Mouse (Mus musculus) MEL-GATA-1-ER (cell line): ENCODE results near the gene Gkn3.

Experiments
- DNase-seq: peaks from one replicate; pipeline ENCODE4 v3.0.0-alpha.2; 2012; ENCODE audit warnings: low read depth; ENCODE audit errors: extremely low read depth

The Gkn3 gene

DNA sequence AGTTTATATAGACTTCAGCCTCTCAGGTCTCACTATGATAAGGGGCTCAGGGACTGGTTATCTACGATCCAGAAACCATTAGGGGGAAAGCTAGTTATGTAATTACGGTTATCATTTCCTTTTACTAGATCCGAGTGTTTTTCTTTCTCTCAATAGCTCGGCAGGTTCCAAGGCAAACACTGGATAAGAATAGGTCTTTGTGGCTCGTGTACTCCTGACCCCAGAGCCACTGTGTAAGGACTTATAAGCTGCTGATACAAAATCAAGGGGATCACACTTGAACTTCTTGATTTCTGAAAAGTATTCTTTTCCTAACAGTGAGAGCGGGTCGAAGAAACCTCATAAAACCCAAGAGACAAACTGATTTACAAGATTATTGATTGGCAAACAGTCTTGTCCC is at the start of gene Gkn3:
Gene Gkn3 (minus strand): TSS at position 59 of the 400 bp plus-strand sequence.
- DNase-seq: peak; percentile 31

DNA sequence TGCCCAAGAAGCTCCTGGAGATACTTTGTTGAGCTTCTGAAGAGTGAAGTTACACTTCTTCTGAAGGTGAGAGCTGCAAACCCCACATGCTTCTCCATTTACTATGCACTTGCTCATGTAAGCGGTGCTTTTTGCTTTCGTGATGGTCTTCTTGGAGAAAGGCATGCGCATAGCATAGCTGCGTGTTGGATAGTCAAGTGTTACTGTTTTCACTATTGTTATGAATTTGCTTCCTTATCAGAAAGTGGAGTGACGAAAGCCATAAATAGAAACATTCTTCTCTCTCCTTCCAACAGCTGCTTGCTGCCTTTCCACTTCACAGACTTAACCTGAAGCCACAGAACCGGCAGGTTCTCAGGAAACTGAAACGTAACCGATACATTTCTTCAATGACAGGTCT is 48.0 kb upstream of the Gkn3 start:
- DNase-seq: no peak

DNA sequence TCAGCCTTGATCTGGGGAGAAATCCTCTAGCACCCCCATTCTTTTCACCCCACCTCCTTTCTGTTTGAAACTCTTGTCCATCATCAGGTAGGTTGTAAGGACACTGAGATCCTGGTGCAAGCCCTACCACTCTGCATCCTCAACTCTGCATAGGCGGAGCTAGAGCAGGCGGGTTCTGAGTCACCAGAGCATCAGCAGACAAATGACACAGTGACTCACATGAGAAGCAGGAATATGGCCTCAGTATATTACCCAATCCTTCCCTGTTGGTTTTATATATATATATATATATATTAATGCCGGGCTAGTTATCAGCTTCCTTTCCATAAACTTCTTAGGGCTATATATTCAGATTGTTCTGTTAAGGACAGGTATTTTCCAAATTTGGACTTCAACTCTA is 47.1 kb upstream of the Gkn3 start:
- DNase-seq: no peak

DNA sequence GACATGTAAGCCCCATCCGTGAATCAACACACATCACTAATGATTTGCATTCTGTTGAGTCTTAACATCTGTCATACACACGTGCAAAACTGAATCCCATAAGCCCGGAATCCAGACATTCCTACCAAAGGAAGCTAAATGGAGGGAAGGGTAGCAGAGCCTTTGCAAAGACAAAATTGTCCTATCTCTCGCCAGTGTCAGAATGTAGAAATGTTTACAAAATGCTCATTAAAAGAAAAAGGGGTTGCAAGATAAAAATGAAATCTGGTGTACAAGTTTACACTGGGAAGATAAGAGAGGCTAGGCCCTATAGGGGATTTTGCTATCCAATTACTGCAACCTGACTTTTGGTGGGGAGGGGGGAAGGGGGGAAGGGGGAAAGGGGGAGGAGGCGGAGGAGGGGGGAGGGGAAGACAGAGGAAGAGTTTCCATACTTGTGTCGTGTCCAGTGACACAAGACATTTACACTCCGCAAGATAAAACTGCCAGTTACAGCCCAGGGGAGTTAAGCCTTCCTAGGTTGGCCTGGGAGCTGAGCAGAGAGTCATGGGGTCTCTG is 39.8 kb upstream of the Gkn3 start, which contains the start of gene Bmp10:
Gene Bmp10 (plus strand): TSS at position 508 of the 558 bp plus-strand sequence.
- DNase-seq: no peak

DNA sequence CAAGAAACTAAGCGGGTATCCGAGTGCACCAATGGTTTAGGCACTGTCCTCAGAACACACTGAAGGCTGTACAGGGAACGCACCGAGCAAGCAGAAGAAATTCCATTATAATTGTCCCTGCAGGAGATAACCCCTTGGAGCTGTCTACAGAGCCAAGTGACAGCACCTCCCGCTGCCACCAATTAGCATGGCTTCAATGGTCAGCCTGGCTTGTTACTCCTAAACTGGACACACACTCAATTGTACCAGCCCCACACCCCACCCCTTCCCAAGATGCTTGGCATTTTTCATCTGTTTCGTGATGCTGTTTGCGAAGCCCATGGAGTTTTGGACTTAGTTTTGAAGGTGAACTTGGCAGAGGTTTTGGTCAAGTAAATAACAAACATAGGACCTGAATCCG is 38.9 kb upstream of the Gkn3 start:
- no peak for DNase-seq

DNA sequence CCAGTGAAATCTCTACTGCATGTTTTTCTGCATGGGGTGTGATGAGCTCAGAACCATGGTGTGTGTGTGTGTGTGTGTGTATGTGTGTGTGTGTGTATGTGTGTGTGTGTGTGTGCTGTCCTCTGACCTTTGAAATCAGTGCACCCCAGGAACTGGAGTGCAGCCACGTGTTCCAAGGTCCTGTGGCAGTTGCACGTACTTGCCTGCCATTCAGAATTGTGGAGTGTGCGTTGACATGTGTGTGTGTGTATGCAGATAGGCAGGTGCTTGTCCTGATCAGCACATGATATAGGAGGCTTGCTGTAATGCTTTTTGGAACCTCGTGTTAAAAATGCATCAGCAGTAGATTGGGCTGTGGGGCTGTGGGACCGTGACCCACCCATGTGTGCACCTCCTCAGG is 38.2 kb upstream of the Gkn3 start:
- no peak for DNase-seq

DNA sequence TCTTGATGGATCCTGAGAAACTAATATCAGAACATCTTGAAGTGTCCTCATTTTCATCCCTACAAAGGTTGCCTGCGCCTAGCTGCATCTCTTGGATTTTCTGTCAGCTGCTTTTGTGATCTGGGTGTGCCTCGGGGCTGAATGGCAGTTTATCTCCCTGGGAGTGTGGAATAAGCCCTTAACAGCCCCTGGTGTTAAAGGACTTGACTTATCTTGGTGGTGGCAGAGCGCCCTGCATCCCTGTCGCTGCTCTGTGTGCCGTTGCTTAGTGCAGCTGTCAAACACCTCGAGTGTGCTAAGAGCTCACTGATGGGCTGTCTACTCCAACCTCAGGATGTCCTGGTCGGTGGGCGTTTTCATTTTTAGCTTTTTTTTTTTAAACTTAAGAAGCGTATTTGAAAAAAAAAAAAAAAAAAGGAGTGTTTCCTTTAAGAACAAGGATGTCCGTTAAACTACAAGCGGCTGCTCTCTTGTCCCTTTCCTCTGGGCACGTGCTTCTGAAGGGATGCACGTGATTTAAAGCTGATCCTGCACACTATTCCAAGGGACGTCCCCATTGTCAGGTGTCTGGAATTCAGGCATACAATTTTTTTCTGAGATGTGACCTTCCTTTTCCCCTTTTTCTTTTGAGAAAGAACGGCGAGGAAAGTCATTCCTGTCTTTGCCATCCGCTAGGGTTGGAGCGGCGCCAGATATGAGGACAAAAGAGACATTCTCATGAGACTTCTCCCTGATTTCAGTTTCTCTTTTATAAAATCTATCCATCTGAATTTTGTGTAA is 35.5 kb upstream of the Gkn3 start:
- peak; percentile 75 for DNase-seq

DNA sequence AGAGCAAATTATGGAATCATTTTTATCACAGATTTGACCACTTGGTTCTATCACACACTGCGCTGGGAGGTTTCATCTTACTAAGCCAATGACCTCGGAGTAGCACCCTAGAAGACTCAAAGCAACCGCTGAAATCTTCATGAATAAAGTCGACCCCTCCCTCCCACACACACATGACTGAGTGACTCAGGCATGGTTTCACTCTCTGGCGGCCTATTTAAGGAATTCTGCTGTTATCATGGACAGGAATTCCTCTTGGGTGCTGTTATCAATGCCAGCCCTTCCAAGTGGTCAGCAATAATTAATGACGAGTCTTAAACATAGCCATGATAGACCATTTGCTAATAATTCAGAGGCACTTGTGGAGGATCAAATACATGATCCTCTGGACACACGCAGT is 33.6 kb upstream of the Gkn3 start:
- DNase-seq: no peak

DNA sequence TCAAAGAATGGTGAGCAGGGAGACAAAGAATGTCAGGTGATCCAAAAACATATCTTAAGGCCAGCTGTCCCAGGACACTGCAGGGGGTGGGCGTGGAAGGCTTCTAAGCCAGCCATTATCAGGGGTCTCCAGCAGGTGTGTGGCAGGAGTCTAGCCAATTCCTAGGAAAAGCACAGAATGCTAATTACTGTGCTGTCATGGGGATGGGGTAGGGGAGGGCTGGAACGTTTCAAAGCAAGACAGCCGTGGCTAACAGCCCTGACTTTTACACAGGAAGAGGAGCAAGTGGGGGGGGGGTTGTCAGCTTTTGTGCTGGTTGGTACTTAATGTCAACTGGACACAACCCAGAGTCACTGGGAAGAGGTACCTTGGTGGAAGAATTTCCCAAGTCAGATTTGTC is 23.3 kb upstream of the Gkn3 start:
- no peak for DNase-seq

DNA sequence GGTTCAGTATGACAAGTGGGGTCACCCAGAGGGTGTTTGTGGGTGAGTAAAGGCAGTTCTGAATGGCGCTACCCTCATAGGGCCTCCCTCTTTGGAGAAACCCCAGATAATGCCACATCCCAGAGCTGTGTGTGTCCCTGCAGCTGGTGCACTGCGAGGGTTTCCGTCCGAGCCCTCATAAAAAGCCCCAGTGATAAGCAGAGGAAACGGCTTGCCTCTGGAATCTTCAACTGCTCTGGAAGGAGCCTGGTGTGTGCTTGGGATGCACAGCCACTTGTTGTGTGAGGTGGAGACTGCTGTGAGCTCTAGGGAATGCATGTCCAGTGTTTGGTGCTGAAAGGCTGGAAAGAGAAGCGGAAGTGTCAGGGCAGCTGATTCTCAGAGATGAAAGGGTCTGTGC is 12.7 kb upstream of the Gkn3 start:
- no peak for DNase-seq

DNA sequence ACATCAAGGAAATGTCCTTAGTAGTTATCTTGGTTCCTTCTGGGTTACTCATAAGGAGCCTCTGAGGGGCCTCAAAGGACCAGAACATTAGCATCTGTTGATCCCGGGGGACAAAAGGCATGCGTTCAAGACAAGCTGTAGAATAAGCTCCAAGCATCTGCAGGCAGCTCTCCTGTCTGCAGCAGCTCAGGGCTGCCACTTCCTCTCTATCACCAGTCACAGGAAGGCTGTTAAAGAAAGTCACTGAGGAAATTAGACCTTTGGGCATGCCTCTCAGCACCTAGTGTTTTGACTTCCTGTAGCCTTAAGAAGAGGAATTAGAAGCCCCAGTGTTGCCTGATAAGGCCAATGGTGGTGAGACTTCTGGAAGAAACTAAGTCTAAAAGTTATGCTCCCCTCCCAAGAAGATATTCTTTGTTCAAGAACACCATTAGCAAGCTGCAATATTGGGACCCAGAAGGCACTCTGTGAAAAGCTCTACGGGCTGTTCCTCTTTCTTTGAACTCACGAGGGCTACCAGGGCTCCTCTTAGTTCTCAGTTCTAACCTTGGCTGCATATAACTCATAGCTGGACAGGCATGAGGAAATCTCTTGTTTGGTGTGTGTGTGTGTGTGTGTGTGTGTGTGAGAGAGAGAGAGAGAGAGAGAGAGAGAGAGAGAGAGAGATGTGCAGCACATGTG is 11.3 kb upstream of the Gkn3 start:
- DNase-seq: peak; percentile 89

DNA sequence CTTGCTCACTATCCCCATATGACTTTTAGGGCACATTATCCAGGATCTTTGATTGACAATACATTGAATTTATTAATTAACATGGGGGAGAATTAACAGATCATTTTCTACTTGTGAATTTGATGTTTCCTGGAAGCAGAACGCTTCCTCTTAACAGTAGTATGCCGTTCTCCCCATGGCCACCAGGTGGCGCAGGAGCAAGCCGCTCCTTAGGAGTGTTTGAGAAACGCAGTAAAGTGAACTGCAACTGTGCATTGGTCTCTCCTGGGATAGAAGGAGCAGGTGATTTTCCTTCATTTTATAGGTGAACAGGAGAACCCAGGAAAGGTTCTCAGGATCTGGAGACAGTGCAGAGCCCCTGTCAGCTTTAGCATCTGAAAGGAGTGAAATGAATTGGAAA is 10.4 kb upstream of the Gkn3 start:
- DNase-seq: peak; percentile 72

DNA sequence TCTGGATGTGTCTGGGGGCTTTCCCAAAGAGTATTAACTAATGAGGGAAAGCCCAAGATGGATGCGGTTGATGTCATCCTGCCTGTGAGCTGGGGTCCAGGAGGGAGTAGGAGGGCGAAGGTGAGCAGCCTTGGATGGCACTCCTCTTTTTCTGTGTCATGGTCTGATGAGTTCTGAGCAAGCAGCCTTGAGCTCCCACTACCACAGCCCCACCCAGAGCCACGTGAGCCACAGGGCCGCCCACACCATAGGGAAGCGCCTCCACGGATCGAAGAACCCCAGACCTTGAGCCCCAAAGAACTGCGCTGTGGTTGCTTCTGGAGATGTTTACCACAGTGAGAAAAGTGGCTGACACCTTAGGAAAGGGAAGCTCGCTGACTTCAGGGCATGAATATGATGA is 6.0 kb upstream of the Gkn3 start:
- DNase-seq: no peak

DNA sequence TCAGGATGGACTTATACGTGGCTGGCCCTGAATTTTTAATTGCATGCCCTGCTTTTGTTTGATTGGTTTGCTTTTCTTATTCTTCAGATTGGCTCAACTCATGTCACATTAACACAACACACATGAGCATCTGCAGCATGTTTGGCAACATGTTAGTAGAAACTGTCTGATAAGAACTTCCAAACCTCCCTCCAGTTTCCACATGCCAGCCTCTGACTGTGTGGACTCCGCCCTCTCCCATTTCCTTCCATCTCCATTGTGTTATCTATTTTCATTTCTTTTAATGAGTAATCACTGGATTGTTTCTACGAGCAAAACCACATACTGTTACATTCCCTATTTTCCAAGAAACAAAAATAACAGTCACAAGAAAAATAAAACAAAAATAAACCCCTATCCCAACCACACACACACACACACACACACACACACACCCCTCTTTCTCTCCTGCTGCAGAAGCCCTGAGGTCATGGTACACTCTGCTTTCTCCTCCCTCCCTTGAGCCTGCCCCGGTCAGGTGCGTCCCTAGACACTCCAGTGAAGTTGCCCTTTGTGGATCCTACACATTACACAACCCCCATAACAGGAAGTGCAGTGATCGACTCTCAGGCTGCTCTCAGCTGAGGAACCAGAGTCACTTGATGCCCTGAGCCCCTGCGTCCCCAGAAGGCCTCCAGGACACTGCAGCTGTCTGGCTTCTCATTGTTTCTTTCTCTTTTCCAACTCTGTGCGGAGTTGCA is 4.9 kb upstream of the Gkn3 start:
- DNase-seq: no peak

DNA sequence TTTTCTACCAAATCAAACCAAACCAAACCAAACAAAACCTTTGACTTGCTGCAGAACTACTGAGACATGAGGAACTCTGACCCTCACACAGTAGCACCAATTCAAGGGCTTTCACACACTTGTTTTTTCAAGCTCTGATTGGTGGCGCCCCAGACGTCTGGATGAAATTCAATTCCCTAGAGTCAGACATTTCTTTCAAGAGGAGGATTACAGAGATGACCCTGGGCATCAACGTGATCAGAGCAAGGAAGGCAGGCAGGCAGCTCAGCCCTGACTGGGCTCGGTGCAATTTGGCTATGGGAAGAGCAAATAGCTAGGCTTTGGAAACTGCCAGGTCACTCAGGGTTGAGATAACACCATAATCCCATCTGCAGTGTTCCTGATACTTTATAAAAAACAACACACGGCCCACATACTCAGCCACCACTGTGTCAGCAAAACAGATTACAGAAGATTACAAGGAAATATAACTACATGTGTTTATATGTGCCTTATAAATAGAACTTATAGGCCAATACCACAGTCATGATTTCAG is 787 bp upstream of the Gkn3 start:
- DNase-seq: no peak

DNA sequence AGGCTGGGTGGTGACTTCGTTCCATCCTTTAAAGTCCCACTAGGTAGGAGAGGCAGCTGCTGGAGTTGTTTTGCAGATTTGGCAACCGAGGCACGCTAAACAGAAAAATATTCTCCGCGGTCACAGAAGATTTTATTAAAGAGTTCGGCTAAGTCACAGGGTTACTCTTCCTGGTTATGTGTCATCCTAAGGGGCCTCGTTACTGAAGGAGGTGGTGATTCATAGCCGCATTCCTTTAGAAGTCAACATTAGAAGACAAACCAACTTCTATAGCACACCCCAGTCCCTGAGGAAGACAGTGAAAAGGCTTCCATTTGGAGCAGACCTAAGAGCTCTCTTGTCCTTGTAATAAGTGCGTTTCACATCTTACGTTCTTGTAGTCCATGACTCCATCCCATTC is 2.1 kb downstream of the Gkn3 start:
- DNase-seq: no peak

DNA sequence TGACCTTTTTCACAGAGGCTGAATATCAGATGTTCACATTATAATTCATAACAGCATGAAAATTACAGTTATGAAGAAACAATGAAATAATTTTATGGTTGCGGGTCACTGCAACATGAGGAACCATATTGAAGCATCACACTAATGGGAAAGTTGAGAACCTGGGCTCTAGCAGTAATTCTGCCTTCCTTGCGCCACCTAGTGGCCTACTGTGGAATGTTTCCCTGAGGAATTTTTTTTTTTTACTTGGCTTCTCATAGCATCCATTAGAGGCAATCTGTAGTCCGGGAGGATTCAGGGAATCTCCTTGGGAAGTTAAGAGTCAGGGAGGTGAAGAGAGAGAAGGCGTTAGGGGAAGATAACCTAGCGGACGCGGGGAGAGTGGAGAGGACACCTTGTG is 2.5 kb downstream of the Gkn3 start:
- DNase-seq: no peak

DNA sequence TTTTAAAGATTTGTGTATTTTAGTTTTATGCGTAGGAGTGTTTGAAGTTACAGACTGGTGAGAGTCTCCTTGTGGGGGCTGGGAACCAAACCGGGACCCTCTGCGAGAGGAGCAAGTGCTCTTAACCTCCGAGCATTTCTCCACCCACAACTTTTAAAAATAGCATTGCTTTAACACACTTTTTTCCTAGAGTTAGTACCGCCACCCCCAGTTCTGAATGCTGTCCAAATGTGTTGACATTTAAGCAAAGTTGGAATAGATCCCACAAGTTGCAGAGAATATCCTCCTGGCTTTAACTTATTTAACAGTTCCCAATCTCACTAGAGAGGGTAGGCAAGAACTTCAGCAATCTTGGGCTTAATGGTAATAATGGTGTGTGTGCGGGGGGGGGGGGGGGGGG is 4.0 kb downstream of the Gkn3 start:
- DNase-seq: no peak

DNA sequence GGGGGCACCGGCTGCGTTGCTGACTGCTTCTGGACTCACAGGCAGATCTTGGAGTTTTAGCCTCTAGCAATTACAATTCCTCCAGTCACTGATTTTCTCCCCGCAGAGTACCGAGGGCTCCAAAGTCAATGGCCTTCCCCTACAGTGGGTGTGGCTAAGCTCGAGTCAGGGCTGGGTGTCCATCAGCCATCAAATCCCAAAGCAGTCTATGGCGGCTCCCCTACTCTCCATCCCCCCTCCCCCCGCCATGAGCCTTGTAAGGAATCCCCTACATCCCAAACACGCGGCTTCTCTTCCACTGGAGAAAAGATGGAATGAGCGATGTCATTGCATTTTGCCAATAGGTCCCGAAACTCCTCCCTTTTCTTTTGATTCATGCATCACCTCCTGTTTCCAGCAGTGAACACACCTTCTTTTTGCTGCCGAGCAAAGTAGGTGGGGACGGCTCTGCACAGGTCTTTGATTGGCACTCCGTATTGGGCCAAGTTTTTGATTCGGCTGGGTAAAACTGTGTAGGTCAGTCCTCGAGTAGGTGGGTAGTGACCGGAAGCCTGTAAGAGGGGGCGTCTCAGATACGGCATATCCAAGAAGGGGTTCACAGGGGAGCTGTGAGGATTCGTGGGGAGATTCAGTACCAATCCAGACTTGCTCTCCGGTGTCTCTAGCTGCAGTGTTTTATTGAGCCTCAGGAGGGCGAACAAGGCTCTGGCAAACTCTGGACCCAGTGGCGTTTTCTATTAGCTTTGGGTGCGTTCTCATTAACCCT is 4.6 kb downstream of the Gkn3 start:
- no peak for DNase-seq

DNA sequence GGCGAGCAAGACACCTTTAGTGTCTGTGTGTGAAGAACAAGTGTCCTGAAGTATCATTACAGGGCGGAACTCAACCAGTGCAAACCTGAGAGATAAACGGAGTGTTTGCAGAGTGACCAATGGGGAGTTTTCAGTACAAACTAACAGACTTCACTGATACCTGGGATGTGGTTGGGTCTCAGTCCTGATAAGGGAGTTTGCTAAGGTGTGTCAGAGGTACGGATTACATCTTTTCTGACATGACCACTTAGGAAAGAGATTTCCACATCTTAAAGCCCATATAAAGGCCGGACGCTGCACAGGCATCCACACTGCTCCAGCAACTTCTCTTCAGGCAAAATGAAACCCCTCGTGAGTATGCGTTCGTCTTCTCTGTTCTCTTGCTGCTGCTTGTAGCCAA is 15.7 kb downstream of the Gkn3 start, which contains the start of gene Gkn2:
Gene Gkn2 (plus strand): TSS at position 301 of the 400 bp plus-strand sequence.
- no peak for DNase-seq

DNA sequence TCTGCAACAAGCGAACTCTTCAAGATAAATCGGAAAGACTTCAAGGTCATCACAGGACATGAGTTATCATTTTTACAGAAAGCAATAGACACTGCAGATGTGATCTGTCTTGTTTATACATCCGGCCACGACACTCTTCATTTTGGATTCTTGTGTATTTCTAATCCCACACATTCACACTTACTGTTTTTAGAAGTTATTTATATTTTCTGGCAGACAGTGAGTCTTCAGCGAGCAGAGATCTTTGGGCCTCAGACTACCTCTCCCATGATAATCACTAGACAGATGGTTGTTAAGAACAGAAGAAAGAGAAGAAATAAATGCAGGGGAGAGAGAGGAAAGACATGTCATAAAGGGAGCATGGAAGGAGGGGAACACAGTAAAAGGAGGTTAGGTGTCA is 19.5 kb downstream of the Gkn3 start:
- DNase-seq: no peak
